In genomic region chr11:97703039-97703826, GRCm38 (mm10) we compare ENCODE assay signal across 8 mouse cellular contexts. TPM values are rescaled to one million over a fixed set of nuclear protein-coding genes. Genes with fewer than 3 reads are reported as not detected.
DNase-seq lines count a peak whose midpoint lies in the region; ATAC-seq and TF ChIP-seq lines count a peak whose summit lies in the region.

TSS of gene Psmb3 (plus strand) at chr11:97703399.

- no peak for TF ChIP-seq CTCF in kidney, adult 2 months (conservative IDR thresholded peaks at IDR 0.05; ENCODE audit: insufficient read depth, insufficient read length, low read depth, low read length)
- no peak for TF ChIP-seq CTCF in spleen, adult 2 months (IDR thresholded peaks at IDR 0.05; ENCODE audit: extremely low read depth, insufficient read depth, insufficient read length, insufficient replicate concordance)

- under 1% methylated on average over 35 of the region's 35 CpGs for WGBS in embryonic facial prominence, embryonic 13.5 days
- under 1% methylated on average over 35 of the region's 35 CpGs for WGBS in kidney, adult 2 months
- under 1% methylated on average over 35 of the region's 35 CpGs for WGBS in limb, embryonic 12.5 days
- under 1% methylated on average over 35 of the region's 35 CpGs for WGBS in midbrain, embryonic 15.5 days
- under 1% methylated on average over 35 of the region's 35 CpGs for WGBS in spleen, adult 2 months

- H3K9ac ChIP-seq in embryonic facial prominence, embryonic 13.5 days, result peak within 1 kb of the TSS; percentile 89
- H3K9ac ChIP-seq in limb, embryonic 12.5 days (replicated peaks), result peak within 1 kb of the TSS; percentile 78
- peak within 1 kb of the TSS; percentile 90 for H3K9ac ChIP-seq in midbrain, embryonic 15.5 days

- H3K27ac ChIP-seq in embryonic facial prominence, embryonic 13.5 days, result peak within 1 kb of the TSS; percentile 83
- H3K27ac ChIP-seq in kidney, adult 2 months (ENCODE audit: insufficient read depth, low read depth, low read length), result peak within 1 kb of the TSS; percentile 32; the same call in 1 of the 2 replicates
- H3K27ac ChIP-seq in limb, embryonic 12.5 days, result peak within 1 kb of the TSS; percentile 87
- H3K27ac ChIP-seq in midbrain, embryonic 15.5 days, result peak within 1 kb of the TSS; percentile 98
- peak within 1 kb of the TSS; percentile 67 for H3K27ac ChIP-seq in spleen, adult 2 months (ENCODE audit: insufficient read depth, low read length)

- peaks cover 29% of the 10 kb centered on the region for H3K4me1 ChIP-seq in embryonic facial prominence, embryonic 13.5 days
- peaks cover 13% of the 10 kb centered on the region; the same call in 1 of the 2 replicates for H3K4me1 ChIP-seq in kidney, adult 2 months (ENCODE audit: control insufficient read depth, insufficient read depth, low read length)
- H3K4me1 ChIP-seq in limb, embryonic 12.5 days (replicated peaks), result peaks cover 26% of the 10 kb centered on the region
- peaks cover 27% of the 10 kb centered on the region for H3K4me1 ChIP-seq in midbrain, embryonic 15.5 days
- peaks cover 13% of the 10 kb centered on the region; the same call in 1 of the 2 replicates for H3K4me1 ChIP-seq in spleen, adult 2 months (ENCODE audit: control insufficient read depth, insufficient read depth, insufficient read length)

- peak; percentile 90 for ATAC-seq in embryonic facial prominence, embryonic 13.5 days (ENCODE audit: insufficient number of reproducible peaks, insufficient read depth, low FRiP score, low TSS enrichment, low read depth)
- ATAC-seq in limb, embryonic 12.5 days (ENCODE audit: insufficient number of reproducible peaks, insufficient read depth, low FRiP score, low TSS enrichment, low read depth), result peak; percentile 90
- ATAC-seq in midbrain, embryonic 15.5 days (replicated peaks), result peak; percentile 90

- TF ChIP-seq POLR2A in kidney, adult 2 months (IDR thresholded peaks at IDR 0.05; ENCODE audit: low read depth, low read length), result peak; percentile 68
- TF ChIP-seq POLR2A in spleen, adult 2 months (IDR thresholded peaks at IDR 0.05; ENCODE audit: low read depth, low read length), result peak; percentile 84

- peak within 1 kb of the TSS; percentile 85 for H3K4me2 ChIP-seq in embryonic facial prominence, embryonic 13.5 days
- H3K4me2 ChIP-seq in limb, embryonic 12.5 days, result peak within 1 kb of the TSS; percentile 88
- peak within 1 kb of the TSS; percentile 85 for H3K4me2 ChIP-seq in midbrain, embryonic 15.5 days

- peak; percentile 99 for DNase-seq in 3134 (ENCODE audit: extremely low read depth, insufficient read length, low spot score)
- peak; percentile 96 to 98 for DNase-seq in adrenal gland, postnatal 36 days
- peak; percentile 100 for DNase-seq in heart, adult 18-20 months
- peak; percentile 100 for DNase-seq in kidney, adult 2 months
- peak; percentile 99 to 100 for DNase-seq in spleen, adult 2 months (ENCODE audit: low read depth in 1 of 2, low spot score in 2 of 2)

- no peaks in the 10 kb centered on the region for H3K27me3 ChIP-seq in embryonic facial prominence, embryonic 13.5 days
- H3K27me3 ChIP-seq in kidney, adult 2 months (replicated peaks; ENCODE audit: control insufficient read depth, insufficient read depth, low read length), result no peaks in the 10 kb centered on the region
- H3K27me3 ChIP-seq in limb, embryonic 12.5 days, result no peaks in the 10 kb centered on the region
- no peaks in the 10 kb centered on the region for H3K27me3 ChIP-seq in midbrain, embryonic 15.5 days (replicated peaks)
- peaks cover 13% of the 10 kb centered on the region for H3K27me3 ChIP-seq in spleen, adult 2 months (ENCODE audit: control insufficient read depth, insufficient read depth, low read length)

- peak within 1 kb of the TSS; percentile 94 for H3K4me3 ChIP-seq in embryonic facial prominence, embryonic 13.5 days
- H3K4me3 ChIP-seq in kidney, adult 2 months (ENCODE audit: insufficient read depth, low read depth, low read length), result peak within 1 kb of the TSS; percentile 78
- peak within 1 kb of the TSS; percentile 82 for H3K4me3 ChIP-seq in limb, embryonic 12.5 days (replicated peaks)
- peak within 1 kb of the TSS; percentile 79 for H3K4me3 ChIP-seq in midbrain, embryonic 15.5 days
- peak within 1 kb of the TSS; percentile 85 for H3K4me3 ChIP-seq in spleen, adult 2 months (ENCODE audit: extremely low read depth, insufficient read depth, insufficient read length)

- no peaks in the 10 kb centered on the region for H3K9me3 ChIP-seq in embryonic facial prominence, embryonic 13.5 days
- H3K9me3 ChIP-seq in limb, embryonic 12.5 days, result no peaks in the 10 kb centered on the region
- no peaks in the 10 kb centered on the region for H3K9me3 ChIP-seq in midbrain, embryonic 15.5 days

- peaks cover 22% of the 10 kb centered on the region for H3K36me3 ChIP-seq in embryonic facial prominence, embryonic 13.5 days
- no peaks in the 10 kb centered on the region for H3K36me3 ChIP-seq in kidney, adult 2 months (ENCODE audit: control insufficient read depth, insufficient read depth, low read length)
- H3K36me3 ChIP-seq in limb, embryonic 12.5 days, result peaks cover 26% of the 10 kb centered on the region
- H3K36me3 ChIP-seq in midbrain, embryonic 15.5 days (replicated peaks), result peaks cover 23% of the 10 kb centered on the region
- H3K36me3 ChIP-seq in spleen, adult 2 months (ENCODE audit: control insufficient read depth, insufficient read depth, low read length), result peaks cover 6% of the 10 kb centered on the region

RNA-seq across cellular contexts. Expression of gene Psmb3, which starts in this region (rescaled TPM):
- total RNA-seq in adrenal gland, postnatal 36 days (2021), result 100 to 1,000 TPM; 227 to 235 TPM
- 443 and 487 TPM in 2 replicates for polyA plus RNA-seq in embryonic facial prominence, embryonic 13.5 days (2015; fragmentation: Nextera tagmentation; extraction: Ambion mirVana)
- 100 to 1,000 TPM; 135 to 150 TPM for total RNA-seq in heart, adult 18-20 months (2021)
- polyA plus RNA-seq in kidney, adult 2 months (2012; rRNA removed), result 397 and 399 TPM in 2 replicates
- polyA plus RNA-seq in limb, embryonic 12.5 days (2016; fragmentation: Nextera tagmentation; extraction: Ambion mirVana), result 481 TPM in 2 replicates
- 421 and 431 TPM in 2 replicates for polyA plus RNA-seq in midbrain, embryonic 15.5 days (2015; fragmentation: Nextera tagmentation; extraction: Ambion mirVana)
- polyA plus RNA-seq in spleen, adult 2 months (2012; rRNA removed), result 151 and 203 TPM in 2 replicates

Comparison
In these comparisons a context has a peak if more than half of its experiments do, and no peak if none do; other contexts are left out.
1. Peak in every context shown above with its lines: DNase-seq, ATAC-seq, H3K4me3 ChIP-seq and H3K27ac ChIP-seq.
2. H3K27ac ChIP-seq: peak in every context shown above with its lines; median percentile 98 in midbrain, embryonic 15.5 days; 87 in limb, embryonic 12.5 days; 83 in embryonic facial prominence, embryonic 13.5 days; 67 in spleen, adult 2 months; 32 in kidney, adult 2 months.